Mouse (Mus musculus) forebrain, embryonic 14.5 days (tissue): ENCODE data around the gene Mysm1. TPM values are rescaled to one million over a fixed set of nuclear protein-coding genes. Genes with fewer than 3 reads are reported as not detected.

ENCODE experiments used
- ATAC-seq: fragments of 200-750 bp; cut with Nextera tagmentation; 2 replicates; pipeline ENCODE4 v1.8.0; 2017; ENCODE audit warnings: mild to moderate bottlenecking, moderate library complexity
- DNase-seq: peaks from one replicate; pipeline ENCODE4 v3.0.0-alpha.2; 2015; ENCODE audit warnings: low spot score
- H3K27ac ChIP-seq: fragments of 300-500 bp; sonication (generic); 2 replicates; pipeline ENCODE4 v1.5.1; 2014; ENCODE audit warnings: low read depth, mild to moderate bottlenecking, control low read depth, low read length, moderate library complexity
- H3K27me3 ChIP-seq: fragments of 300-500 bp; sonication (generic); replicated peaks from 2 replicates; pipeline ENCODE4 v1.6.1; 2014; ENCODE audit warnings: low read length, control low read depth, mixed read lengths; ENCODE audit not compliant: control insufficient read depth, insufficient read depth
- H3K36me3 ChIP-seq: fragments of 300-500 bp; sonication (generic); 2 replicates; pipeline ENCODE4 v1.6.1; 2014; ENCODE audit warnings: low read length, control low read depth; ENCODE audit not compliant: control insufficient read depth, insufficient read depth
- H3K4me1 ChIP-seq: fragments of 300-500 bp; sonication (generic); 2 replicates; pipeline ENCODE4 v1.6.1; 2014; ENCODE audit warnings: antibody characterized with exemption, low read length, control low read depth; ENCODE audit not compliant: control insufficient read depth, insufficient read depth
- H3K4me2 ChIP-seq: fragments of 300-500 bp; sonication (generic); 2 replicates; pipeline ENCODE4 v1.6.1; 2014; ENCODE audit warnings: mild to moderate bottlenecking, control low read depth, low read length
- H3K4me3 ChIP-seq: fragments of 300-500 bp; sonication (generic); 2 replicates; pipeline ENCODE4 v1.5.1; 2014; ENCODE audit warnings: low read depth, low read length, control low read depth
- H3K9ac ChIP-seq: fragments of 300-500 bp; sonication (generic); 2 replicates; pipeline ENCODE4 v1.6.1; 2014; ENCODE audit warnings: mild to moderate bottlenecking, low read length, control low read depth, moderate library complexity
- H3K9me3 ChIP-seq: fragments of 300-500 bp; sonication (generic); replicated peaks from 2 replicates; pipeline ENCODE4 v1.6.1; 2016; ENCODE audit warnings: low read length, control low read depth, mixed read lengths; ENCODE audit not compliant: control insufficient read depth
- WGBS: fragments of 180-500 bp; shearing (Covaris S2); extraction: QIAGEN DNeasy Blood & Tissue Kit; methylation state at CpG from one replicate; pipeline ENCODE4 v1.1.7; 2014; 5-methylcytosine and 5-hydroxymethylcytosine counted together
- polyA plus RNA-seq: library from polyadenylated mRNA; unstranded; fragments of >200 nt; fragmentation: Nextera tagmentation; extraction: Ambion mirVana; gene quantifications from 2 replicates; pipeline ENCODE4 v1.2.1, GENCODE M21; 2014

Mysm1 gene
- polyA plus RNA-seq, 1 experiment from 2014 or later: 18.7 TPM

- H3K27me3 ChIP-seq: no peaks in the 10 kb centered on the region
- WGBS: 43% methylated on average over 13 of the region's 13 CpGs
- H3K36me3 ChIP-seq: no peaks in the 10 kb centered on the region
- no peaks in the 10 kb centered on the region for H3K4me1 ChIP-seq
- no peak overlapping the region for H3K4me2 ChIP-seq
- H3K9me3 ChIP-seq: no peaks in the 10 kb centered on the region
- no peak overlapping the region for H3K4me3 ChIP-seq
- H3K9ac ChIP-seq: no peak overlapping the region
- no peak overlapping the region for H3K27ac ChIP-seq
- peak; percentile 87 for DNase-seq
- ATAC-seq: peak; percentile 86
These were observed 29.5 kb upstream of the Mysm1 start for GRCm38 (mm10) chr4:95008175-95009057.

DNA sequence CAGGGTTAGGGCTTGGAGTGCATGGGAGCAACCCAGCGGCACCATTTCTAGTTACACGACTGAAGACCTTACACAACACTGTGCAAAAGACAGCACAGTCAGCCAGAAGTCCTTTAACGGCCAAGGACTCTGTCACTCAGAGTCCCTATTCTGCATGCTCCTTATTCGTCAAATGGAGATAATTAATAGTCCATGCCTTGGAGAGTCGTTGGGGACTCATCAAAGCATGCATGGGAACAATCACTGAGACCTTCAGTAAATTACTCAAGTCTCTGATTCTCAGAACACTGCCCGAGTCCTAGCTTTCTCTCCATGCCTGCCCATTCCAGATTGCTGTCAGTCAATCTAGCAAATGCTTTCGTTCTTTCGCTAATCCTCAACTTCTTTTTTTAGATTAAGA lies 28.9 kb upstream of the Mysm1 start:
- Histone ChIP-seq H3K4me2 (no peak overlapping the region), H3K9me3 (no peaks in the 10 kb centered on the region), H3K9ac (no peak overlapping the region), H3K4me1 (no peaks in the 10 kb centered on the region), H3K27ac (no peak overlapping the region), H3K36me3 (no peaks in the 10 kb centered on the region), H3K4me3 (no peak overlapping the region), H3K27me3 (no peaks in the 10 kb centered on the region)
- DNase-seq (no peak), ATAC-seq (peak; percentile 36)
- 39% methylated on average over 8 of the region's 8 CpGs for WGBS

DNA sequence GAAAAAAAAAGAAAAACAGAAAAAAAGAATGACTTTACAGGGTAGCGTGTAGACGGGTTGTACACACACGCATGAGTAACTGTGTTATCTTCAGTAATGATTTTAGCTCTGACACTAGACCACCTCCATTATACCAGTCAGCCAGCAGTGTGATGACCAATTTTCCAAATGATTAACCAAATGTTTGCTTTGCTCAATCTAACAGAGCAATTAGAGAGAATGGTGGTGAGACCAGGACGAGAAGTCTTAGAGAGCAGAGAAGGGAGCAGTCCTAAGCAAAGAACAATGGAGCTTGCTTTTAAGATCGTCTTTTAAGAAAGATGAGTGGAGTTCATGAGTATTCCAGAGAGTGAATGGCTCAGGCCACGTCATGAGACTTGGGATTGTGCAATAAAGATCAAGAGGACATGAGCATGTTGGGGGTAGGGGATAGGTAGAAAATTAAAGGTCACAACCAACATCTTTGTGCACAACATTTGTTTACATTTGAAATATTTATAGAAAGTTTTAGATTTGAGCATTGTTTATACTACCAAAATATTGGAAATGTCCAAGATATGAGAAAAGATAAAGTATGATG lies 26.4 kb upstream of the Mysm1 start:
- H3K36me3 ChIP-seq: no peaks in the 10 kb centered on the region
- H3K9me3 ChIP-seq: no peaks in the 10 kb centered on the region
- no peak overlapping the region for H3K9ac ChIP-seq
- no peaks in the 10 kb centered on the region for H3K27me3 ChIP-seq
- H3K27ac ChIP-seq: no peak overlapping the region
- ATAC-seq: no peak
- WGBS: 57% methylated on average over 6 of the region's 6 CpGs
- no peak overlapping the region for H3K4me2 ChIP-seq
- H3K4me1 ChIP-seq: no peaks in the 10 kb centered on the region
- no peak overlapping the region for H3K4me3 ChIP-seq
- no peak for DNase-seq

DNA sequence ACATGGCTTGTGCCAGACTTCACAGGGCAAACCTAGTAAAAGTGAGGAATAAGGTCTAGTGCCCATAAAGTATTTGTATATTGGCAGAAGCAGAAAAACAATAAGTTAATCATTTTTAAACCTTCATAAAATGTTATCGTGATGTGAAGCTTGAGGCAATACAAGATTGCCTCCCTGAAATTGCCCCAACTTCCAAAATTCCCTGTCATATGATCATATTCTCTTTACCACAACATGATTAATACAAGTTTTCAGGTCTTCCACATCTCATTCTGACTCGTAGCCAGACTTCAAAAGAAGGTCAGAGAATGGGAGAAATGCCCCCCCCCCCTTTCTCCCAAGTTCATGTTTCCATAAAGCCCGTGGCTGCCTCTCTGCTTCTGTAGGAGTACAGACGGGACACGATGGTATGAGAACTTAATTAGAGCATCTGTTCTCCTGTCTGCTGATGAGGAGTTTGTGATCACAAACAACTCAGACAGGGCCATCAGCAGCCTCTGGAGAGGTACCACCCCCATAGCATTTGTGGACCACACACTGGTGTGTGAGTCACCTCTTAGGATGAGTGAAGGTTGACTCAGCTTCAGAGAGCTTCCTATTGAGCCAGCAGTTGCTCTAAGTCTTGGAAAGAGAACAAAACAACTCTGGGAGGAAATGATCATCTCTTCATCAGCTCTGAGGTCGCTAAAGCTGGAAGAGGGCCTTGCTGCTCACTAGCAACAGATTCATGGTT lies 22.3 kb upstream of the Mysm1 start:
- no peaks in the 10 kb centered on the region for H3K36me3 ChIP-seq
- no peaks in the 10 kb centered on the region for H3K4me1 ChIP-seq
- no peak overlapping the region for H3K4me2 ChIP-seq
- no peak overlapping the region for H3K9ac ChIP-seq
- 64% methylated on average over 6 of the region's 6 CpGs for WGBS
- no peaks in the 10 kb centered on the region for H3K9me3 ChIP-seq
- no peak for ATAC-seq
- no peak overlapping the region for H3K4me3 ChIP-seq
- no peak overlapping the region for H3K27ac ChIP-seq
- no peak for DNase-seq
- H3K27me3 ChIP-seq: no peaks in the 10 kb centered on the region

DNA sequence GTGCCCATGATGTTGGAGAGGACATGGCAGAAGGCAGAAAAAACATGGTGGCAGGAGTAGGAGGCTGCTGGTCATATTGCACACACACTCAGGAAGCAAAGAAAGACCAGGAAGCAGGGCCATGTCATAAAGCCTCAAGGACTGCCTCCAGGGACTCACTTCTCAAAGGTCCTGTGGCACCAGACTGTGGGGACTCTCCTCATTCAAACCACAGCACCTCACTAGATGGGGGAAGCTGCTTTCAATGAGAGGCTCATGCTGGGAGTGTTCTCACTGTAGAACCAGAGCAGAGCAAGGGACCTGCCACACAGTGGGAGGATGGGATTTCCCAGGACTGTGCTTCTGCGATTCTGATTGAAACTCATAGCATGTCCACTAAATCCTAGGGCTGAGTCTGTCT lies 21.2 kb upstream of the Mysm1 start:
- ATAC-seq: no peak

DNA sequence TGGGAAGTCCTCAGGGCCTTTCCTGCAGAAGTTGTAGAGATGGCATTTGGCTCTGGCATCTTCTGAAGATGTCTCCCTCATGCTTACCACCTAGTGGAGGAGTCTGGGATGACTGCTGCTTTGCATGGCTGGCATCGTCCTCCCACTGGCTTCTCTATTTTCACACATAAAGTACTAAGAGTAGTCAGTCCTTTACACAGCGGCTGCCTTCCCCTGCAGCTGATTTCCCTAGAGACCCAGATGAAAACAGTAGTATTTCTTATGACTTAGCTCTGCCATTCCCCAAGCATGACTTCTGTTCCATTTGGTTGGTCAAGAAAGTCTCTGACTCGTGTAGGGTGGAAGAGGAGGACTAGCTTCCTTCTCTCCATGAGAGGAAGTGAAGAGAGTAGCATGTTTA lies 20.3 kb upstream of the Mysm1 start:
- H3K9me3 ChIP-seq: no peaks in the 10 kb centered on the region
- no peaks in the 10 kb centered on the region for H3K4me1 ChIP-seq
- H3K36me3 ChIP-seq: no peaks in the 10 kb centered on the region
- H3K4me3 ChIP-seq: no peak overlapping the region
- no peak overlapping the region for H3K27ac ChIP-seq
- H3K9ac ChIP-seq: no peak overlapping the region
- H3K27me3 ChIP-seq: no peaks in the 10 kb centered on the region
- no peak for ATAC-seq
- no peak for DNase-seq
- H3K4me2 ChIP-seq: no peak overlapping the region
- 74% methylated on average over 3 of the region's 3 CpGs for WGBS

More for the DNA sequence above, 21.2 kb upstream of the Mysm1 start:
- no peak overlapping the region for H3K9ac ChIP-seq
- no peak overlapping the region for H3K4me3 ChIP-seq
- 79% methylated on average over 1 of the region's 1 CpGs for WGBS
- no peak overlapping the region for H3K27ac ChIP-seq
- no peaks in the 10 kb centered on the region for H3K27me3 ChIP-seq
- H3K9me3 ChIP-seq: no peaks in the 10 kb centered on the region
- H3K4me1 ChIP-seq: no peaks in the 10 kb centered on the region
- no peaks in the 10 kb centered on the region for H3K36me3 ChIP-seq
- no peak for DNase-seq
- H3K4me2 ChIP-seq: no peak overlapping the region

- no peak overlapping the region for H3K9ac ChIP-seq
- no peak overlapping the region for H3K4me3 ChIP-seq
- DNase-seq (no peak), ATAC-seq (no peak)
- H3K4me1 ChIP-seq: no peaks in the 10 kb centered on the region
- H3K4me2 ChIP-seq: no peak overlapping the region
- H3K9me3 ChIP-seq: no peaks in the 10 kb centered on the region
- H3K27ac ChIP-seq: no peak overlapping the region
- H3K36me3 ChIP-seq: no peaks in the 10 kb centered on the region
- no peaks in the 10 kb centered on the region for H3K27me3 ChIP-seq
- 75% methylated on average over 4 of the region's 4 CpGs for WGBS
These were observed 17.0 kb upstream of the Mysm1 start for GRCm38 (mm10) chr4:94995862-94996261.

DNA sequence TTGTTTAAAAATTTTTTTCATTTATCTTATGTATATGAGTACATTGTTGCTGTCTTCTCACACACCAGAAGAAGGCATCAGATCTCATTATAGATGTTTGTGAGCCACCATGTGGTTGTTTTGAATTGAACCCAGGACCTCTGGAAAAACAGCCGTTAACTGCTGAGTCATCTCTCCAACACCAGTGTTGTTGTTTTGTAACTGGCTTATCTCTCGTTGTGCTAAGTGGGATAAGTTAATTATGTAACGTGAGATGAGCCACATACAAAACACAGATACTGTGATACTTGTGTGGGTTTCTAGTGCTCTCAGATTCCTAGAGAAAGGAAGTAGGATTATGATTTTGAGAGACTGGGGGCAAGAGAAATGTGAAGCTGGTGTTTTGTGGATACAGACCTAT lies 11.3 kb upstream of the Mysm1 start:
- 51% methylated on average over 3 of the region's 3 CpGs for WGBS
- no peaks in the 10 kb centered on the region for H3K9me3 ChIP-seq
- H3K4me2 ChIP-seq: no peak overlapping the region
- no peak overlapping the region for H3K4me3 ChIP-seq
- DNase-seq (no peak), ATAC-seq (no peak)
- H3K36me3 ChIP-seq: no peaks in the 10 kb centered on the region
- H3K27ac ChIP-seq: no peak overlapping the region
- H3K4me1 ChIP-seq: peaks cover 4% of the 10 kb centered on the region
- no peaks in the 10 kb centered on the region for H3K27me3 ChIP-seq
- no peak overlapping the region for H3K9ac ChIP-seq

GRCm38 (mm10) chr4:94987725-94988124 lies 8.8 kb upstream of the Mysm1 start:
- ATAC-seq (peak; percentile 60), DNase-seq (peak; percentile 70)
- peaks cover 4% of the 10 kb centered on the region for H3K4me1 ChIP-seq
- H3K4me2 ChIP-seq: no peak overlapping the region
- WGBS: 4% methylated on average over 4 of the region's 4 CpGs
- no peaks in the 10 kb centered on the region for H3K9me3 ChIP-seq
- H3K36me3 ChIP-seq: no peaks in the 10 kb centered on the region
- no peak overlapping the region for H3K9ac ChIP-seq
- H3K27ac ChIP-seq: no peak overlapping the region
- no peaks in the 10 kb centered on the region for H3K27me3 ChIP-seq
- no peak overlapping the region for H3K4me3 ChIP-seq
